Mouse (Mus musculus) left cerebral cortex, adult 2 months (tissue): ENCODE results near the gene Cbarp. TPM values are rescaled to one million over a fixed set of nuclear protein-coding genes. Genes with fewer than 3 reads are reported as not detected.

Experiments
- DNase-seq, 2 experiments: peaks; one replicate each; pipeline ENCODE4 v3.0.0; 2021 to 2022; ENCODE audit warnings: low spot score in 2 of 2, mixed read lengths in 1 of 2; ENCODE audit errors: extremely low spot score in 1 of 2
- H3K27ac ChIP-seq: fragments of 200-600 bp; 2 replicates; pipeline ENCODE4 v1.8.1; 2022
- H3K4me3 ChIP-seq: fragments of 200-600 bp; 2 replicates; pipeline ENCODE4 v1.8.1; 2022
- CTCF ChIP-seq: fragments of 200-600 bp; IDR thresholded peaks from 2 replicates; pipeline ENCODE4 v1.8.1; 2022; ENCODE audit warnings: antibody characterized with exemption, mild to moderate bottlenecking, moderate library complexity
- intact Hi-C: fragments of 180-260 bp; cut with DNase I; formaldehyde crosslinking; loops from one replicate; pipeline ENCODE4 v1.15.1; 2025
- long read RNA-seq, 2 experiments: library from polyadenylated mRNA; stranded (forward); transcript quantifications; one replicate each; pipeline ENCODE4 v2.0.0; 2021; ENCODE audit warnings: borderline mapping rate in 2 of 2
- total RNA-seq, 2 experiments: library from RNA; stranded (reverse); gene quantifications; 2 replicates each; pipeline ENCODE4 v1.2.3; 2021

The Cbarp gene
- 100 to 1,000 TPM; 431 to 456 TPM for total RNA-seq
- long read RNA-seq, experiment 1, transcript Cbarp-212 (11 exons, 3,175 nt), result major isoform, 161 of 392 reads
- long read RNA-seq, experiment 1, transcript Cbarp-201 (10 exons, 3,121 nt), result minor isoform, 21 of 392 reads
- long read RNA-seq, experiment 1, partial matches to known transcripts, result 61 of 392 reads
- long read RNA-seq, experiment 1, other reads (novel, unspliced or antisense), result 146 of 392 reads
- long read RNA-seq, experiment 2, transcript Cbarp-212 (11 exons, 3,175 nt), result major isoform, 129 of 371 reads
- long read RNA-seq, experiment 2, transcript Cbarp-201 (10 exons, 3,121 nt), result minor isoform, 33 of 371 reads
- long read RNA-seq, experiment 2, partial matches to known transcripts, result 102 of 371 reads
- long read RNA-seq, experiment 2, other reads (novel, unspliced or antisense), result 101 of 371 reads

- H3K27ac ChIP-seq, result peak within 1 kb of the TSS; percentile 99
- intact Hi-C loops, result no loop called here
- H3K4me3 ChIP-seq, result peak within 1 kb of the TSS; percentile 68
- TF ChIP-seq CTCF, result no peak
- DNase-seq, result no peak
These were observed at the start of gene Cbarp for GRCm38 (mm10) chr10:80140666-80141035. Gene Cbarp (minus strand): TSS chr10:80140835.

GRCm38 (mm10) chr10:80189999-80190398 lies 49.4 kb upstream of the Cbarp start:
- H3K27ac ChIP-seq, result peak overlapping the region; percentile 13

GRCm38 (mm10) chr10:80188453-80189024 lies 47.9 kb upstream of the Cbarp start:
- DNase-seq, result no peak
- intact Hi-C loops, result no loop called here
- Histone ChIP-seq H3K27ac (no peak overlapping the region), H3K4me3 (no peak overlapping the region)
- no peak for TF ChIP-seq CTCF

More at GRCm38 (mm10) chr10:80189999-80190398, 49.4 kb upstream of the Cbarp start:
- peak overlapping the region; percentile 41 for H3K4me3 ChIP-seq
- intact Hi-C loops, result no loop called here
- no peak for TF ChIP-seq CTCF
- DNase-seq, result no peak

GRCm38 (mm10) chr10:80187739-80188138 lies 47.1 kb upstream of the Cbarp start:
- intact Hi-C loops, result no loop called here
- Histone ChIP-seq H3K27ac (no peak overlapping the region), H3K4me3 (no peak overlapping the region)
- DNase-seq, result no peak
- TF ChIP-seq CTCF, result no peak

- intact Hi-C loops, result no loop called here
- DNase-seq, result no peak
- H3K27ac ChIP-seq, result no peak overlapping the region
- no peak overlapping the region for H3K4me3 ChIP-seq
- TF ChIP-seq CTCF, result no peak
These were observed 46.0 kb upstream of the Cbarp start for GRCm38 (mm10) chr10:80186649-80187048.

- Histone ChIP-seq H3K4me3 (no peak overlapping the region), H3K27ac (no peak overlapping the region)
- no peak for TF ChIP-seq CTCF
- intact Hi-C loops, result no loop called here
- no peak for DNase-seq
These were observed 41.9 kb upstream of the Cbarp start for GRCm38 (mm10) chr10:80182547-80182946.

GRCm38 (mm10) chr10:80180823-80181222 lies 40.2 kb upstream of the Cbarp start:
- TF ChIP-seq CTCF, result no peak
- Histone ChIP-seq H3K27ac (no peak overlapping the region), H3K4me3 (peak overlapping the region; percentile 68; the same call in 1 of the 2 replicates)
- intact Hi-C loops, result no loop called here
- DNase-seq, result no peak

GRCm38 (mm10) chr10:80180288-80180687 lies 39.7 kb upstream of the Cbarp start:
- TF ChIP-seq CTCF, result no peak
- H3K27ac ChIP-seq, result no peak overlapping the region
- H3K4me3 ChIP-seq, result peak overlapping the region; percentile 68
- no peak for DNase-seq
- intact Hi-C loops, result no loop called here

GRCm38 (mm10) chr10:80179068-80180051 lies 38.7 kb upstream of the Cbarp start, which contains the start of gene Efna2:
Gene Efna2 (plus strand): TSS chr10:80179482.
- DNase-seq, result peak; percentile 65 to 71
- intact Hi-C loops, result loop anchor here (1.0 to 10.0 kb wide), 2 partner anchors 66 to 195 kb away; no protein-coding TSS in a partner anchor
- Histone ChIP-seq H3K4me3 (peak within 1 kb of the TSS; percentile 68), H3K27ac (peak within 1 kb of the TSS; percentile 80)
- no peak for TF ChIP-seq CTCF

- no peak for TF ChIP-seq CTCF
- no peak overlapping the region for H3K27ac ChIP-seq
- no peak overlapping the region for H3K4me3 ChIP-seq
- intact Hi-C loops, result loop anchor here (10.0 kb wide), 1 partner anchor 197 kb away; no protein-coding TSS in a partner anchor
- no peak for DNase-seq
These were observed 37.0 kb upstream of the Cbarp start for GRCm38 (mm10) chr10:80177441-80178279.

- Histone ChIP-seq H3K4me3 (no peak overlapping the region), H3K27ac (no peak overlapping the region)
- intact Hi-C loops, result loop anchor here (10.0 kb wide), 1 partner anchor 198 kb away; no protein-coding TSS in a partner anchor
- TF ChIP-seq CTCF, result no peak
- no peak for DNase-seq
These were observed 35.7 kb upstream of the Cbarp start for GRCm38 (mm10) chr10:80176270-80176834.
